Mouse (Mus musculus): ENCODE data around the gene Pax2.

The Pax2 gene

DNA sequence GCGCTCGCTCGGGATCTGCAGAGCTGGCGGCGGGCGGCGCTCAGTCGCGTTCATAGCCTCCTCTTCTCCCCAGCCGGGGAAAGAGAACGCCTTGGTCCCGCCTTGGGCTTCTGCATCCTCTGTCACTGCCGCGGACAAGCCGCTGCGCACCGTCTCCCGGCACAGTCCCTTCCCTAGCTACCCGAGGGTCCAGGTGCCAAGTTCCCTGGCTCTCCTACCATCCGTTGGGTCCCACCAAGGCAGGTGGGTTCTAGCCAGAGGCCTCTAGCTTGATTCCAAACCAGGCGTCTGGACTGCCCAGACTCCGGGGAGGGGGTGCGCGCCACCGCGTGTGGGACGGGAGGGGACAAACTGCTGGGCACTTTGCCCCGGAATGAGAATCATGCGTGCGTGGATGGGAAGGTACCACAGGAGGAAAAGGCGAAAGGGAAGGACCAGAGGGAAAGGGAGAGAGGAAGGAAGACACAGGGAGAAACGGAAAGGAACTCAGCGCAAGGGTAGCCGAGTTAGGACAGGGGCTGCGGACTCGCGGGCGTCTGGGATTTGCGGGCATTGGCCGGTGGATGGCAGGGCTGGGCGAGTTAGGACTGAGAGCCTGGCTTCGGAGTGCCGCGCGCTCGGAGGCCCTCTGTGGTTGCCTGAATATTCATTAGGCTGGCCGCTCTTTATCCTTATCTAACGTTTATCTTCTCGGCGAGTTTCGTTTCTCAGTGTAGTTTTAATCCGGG is at the start of gene Pax2:
Gene Pax2, plus strand, starts transcription at position 353 of the 728 bp plus-strand sequence.
- DNase-seq (ENCODE audit: low spot score), result no peak

- no peak for DNase-seq (ENCODE audit: low spot score)
Measured at GRCm38 (mm10) chr19:44708885-44709284, 47.0 kb upstream of the Pax2 start.

DNA sequence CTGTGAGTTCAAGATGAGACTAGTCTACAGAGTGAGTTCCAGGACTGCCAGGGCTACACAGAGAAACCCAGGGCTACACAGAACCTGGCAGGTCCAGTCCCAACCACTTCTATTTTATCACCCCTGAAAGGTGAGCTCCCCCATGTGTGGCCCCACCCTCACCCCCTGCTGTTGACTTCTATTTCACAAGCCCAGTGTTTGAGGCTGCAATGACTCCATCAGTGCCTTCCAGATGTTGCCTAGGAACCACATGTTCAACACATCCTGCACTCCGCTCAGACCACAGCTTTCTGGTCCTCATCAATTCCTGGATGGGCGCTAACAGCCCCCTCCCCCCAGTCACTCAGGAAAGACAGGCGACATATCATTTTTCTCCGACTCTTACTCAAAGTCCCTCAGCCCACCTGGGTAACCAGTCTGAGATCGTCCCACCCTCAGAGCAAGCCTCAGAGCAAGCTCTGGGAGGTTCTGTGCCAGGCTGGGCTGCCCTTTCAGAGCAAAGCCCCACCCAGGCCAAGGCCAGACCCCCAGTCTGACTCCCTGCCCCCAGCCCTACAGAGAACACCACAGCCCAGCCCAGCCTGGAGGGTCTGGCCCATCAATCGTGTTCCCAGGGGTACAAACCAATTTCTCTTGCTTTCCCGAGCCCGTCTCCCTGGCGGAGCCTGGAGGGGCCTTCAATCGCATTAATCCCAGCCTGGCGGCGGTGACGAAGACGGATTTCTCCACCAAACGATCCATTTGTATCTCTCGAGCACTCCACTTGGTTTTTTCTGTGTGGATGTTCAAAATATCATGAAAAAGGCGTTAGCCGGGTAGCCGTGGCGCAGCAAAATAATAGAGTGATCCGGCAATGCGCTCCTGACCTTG is 38.9 kb upstream of the Pax2 start:
- DNase-seq (ENCODE audit: low spot score), result no peak

DNA sequence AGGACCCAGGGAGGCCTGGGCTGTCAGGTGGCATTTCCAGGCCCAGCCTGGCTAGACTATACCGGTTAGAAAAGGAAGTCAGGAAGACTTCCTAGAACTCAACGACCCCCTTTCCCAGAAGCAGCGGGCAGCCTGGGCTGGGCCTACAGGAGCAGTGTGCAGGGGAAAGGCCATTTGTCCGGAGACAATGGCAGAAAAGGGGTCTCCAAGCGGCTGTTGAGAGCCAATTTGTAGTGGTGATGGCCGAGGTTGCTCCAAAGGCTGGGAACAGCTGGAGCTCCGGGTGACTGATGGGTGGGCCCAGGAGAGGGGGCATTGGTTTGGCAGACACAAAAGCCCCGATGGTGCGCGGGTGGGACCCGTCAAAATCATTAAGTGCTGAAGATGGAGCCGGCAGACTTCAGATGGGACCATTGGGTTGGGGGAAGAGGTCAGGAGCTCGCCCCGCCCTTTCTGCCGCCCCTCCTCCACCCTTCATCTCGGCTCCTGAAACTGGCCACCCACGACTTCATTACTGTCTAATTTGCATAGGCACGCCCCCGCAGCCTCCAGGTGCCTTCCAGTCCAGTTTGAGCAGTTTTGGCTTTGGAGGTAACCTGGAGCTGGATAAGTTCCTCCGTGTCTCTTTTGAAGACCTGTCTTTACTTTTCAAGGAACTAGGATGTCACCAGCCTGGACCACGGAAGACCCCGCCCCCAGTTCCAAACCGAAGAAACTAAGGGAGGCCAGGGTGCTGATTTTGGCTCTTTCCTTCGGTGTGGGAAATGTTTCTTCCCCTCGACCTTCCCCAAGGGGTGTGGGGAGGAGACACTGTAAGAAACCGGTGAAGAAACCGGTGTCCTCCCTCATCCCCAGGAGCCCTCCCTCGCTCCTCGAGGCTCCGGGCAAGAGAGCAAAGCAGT is 36.3 kb upstream of the Pax2 start:
- no peak for DNase-seq (ENCODE audit: low spot score)

- no peak for DNase-seq (ENCODE audit: low spot score)
Measured at GRCm38 (mm10) chr19:44720194-44720521, 35.7 kb upstream of the Pax2 start.

DNA sequence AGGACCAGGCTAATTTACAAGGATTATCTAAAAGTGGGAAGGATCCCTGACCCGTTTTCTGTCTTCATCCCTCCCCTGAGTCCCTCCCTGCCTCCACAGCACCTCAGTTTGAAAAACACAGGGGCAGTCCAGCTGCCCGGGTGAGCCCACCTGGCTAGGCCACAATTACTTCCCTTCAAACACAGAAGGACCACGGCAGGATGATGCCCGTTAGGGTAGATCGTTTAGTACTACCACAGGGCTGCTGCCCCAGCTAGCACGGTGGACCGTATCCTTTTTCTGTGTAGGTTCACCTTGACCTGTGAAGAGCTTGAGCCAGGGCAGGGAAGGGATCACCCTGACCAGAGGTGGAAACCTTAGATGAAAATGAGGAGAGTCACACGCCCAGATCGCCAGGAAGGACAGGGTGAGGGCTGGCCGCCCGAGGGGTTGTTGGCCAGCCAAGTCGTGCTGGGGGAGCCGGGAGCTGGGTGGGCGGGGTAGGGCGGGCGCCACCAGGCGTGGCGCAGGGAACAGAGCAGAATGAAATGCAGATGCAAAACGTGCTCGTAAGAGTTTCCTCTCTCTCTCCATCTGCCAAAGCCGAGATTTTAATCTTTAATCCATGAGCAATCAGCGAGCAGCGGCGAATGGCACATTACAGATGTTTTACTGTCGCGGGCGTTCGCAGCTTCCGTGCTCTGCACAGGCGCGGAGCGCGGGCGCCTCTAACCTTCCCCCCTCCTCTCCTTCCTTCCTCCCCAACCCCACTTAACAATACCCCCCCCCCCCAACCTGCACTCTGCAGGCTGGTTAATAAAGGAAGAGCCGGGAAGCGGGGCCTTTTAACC is 32.0 kb upstream of the Pax2 start:
- no peak for DNase-seq (ENCODE audit: low spot score)

GRCm38 (mm10) chr19:44725951-44726791 is 29.7 kb upstream of the Pax2 start:
- peak; percentile 19 for DNase-seq (ENCODE audit: low spot score)

- DNase-seq (ENCODE audit: low spot score), result no peak
Measured at GRCm38 (mm10) chr19:44734116-44734515, 21.7 kb upstream of the Pax2 start.

DNA sequence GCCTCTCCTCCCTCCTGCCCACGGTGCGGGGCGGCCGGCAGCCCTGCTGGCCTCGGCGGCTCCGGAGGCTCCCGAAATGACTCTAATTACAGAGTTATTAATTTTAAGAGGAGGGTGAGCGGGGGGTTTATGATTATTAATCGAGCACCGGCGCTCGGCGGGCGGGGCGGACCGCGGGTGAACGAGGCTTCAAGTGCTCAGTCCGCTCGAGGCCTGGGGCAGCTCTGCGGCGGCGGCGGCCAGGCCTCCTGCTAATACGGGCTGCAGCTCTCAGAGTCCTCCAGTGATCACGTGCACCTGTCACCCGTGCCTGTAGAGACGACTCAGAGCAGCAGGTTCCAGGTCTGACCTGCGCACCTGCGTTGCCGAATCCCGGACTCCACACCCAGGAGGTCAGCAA is 21.2 kb upstream of the Pax2 start:
- DNase-seq (ENCODE audit: low spot score), result no peak

DNA sequence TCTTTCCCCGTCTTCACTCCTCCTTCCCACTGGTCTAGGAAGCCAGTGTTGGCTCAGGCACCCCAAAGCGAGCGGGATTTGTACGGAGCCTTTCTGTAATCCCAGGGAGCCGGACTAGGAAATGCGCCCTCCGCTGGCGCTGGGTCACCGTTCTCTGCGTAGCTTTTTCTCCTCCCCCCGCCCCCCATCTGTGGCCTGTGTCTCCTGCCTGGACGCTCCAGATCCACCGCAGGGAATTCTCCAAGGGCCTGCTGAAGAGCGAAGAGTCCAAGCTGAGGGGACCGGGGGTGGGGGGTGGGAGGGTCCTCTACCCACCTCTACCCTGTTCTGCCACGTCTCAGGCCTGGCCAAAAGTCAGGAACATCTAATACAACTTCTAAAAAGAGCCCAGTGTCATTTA is 15.5 kb upstream of the Pax2 start:
- DNase-seq (ENCODE audit: low spot score), result no peak

DNA sequence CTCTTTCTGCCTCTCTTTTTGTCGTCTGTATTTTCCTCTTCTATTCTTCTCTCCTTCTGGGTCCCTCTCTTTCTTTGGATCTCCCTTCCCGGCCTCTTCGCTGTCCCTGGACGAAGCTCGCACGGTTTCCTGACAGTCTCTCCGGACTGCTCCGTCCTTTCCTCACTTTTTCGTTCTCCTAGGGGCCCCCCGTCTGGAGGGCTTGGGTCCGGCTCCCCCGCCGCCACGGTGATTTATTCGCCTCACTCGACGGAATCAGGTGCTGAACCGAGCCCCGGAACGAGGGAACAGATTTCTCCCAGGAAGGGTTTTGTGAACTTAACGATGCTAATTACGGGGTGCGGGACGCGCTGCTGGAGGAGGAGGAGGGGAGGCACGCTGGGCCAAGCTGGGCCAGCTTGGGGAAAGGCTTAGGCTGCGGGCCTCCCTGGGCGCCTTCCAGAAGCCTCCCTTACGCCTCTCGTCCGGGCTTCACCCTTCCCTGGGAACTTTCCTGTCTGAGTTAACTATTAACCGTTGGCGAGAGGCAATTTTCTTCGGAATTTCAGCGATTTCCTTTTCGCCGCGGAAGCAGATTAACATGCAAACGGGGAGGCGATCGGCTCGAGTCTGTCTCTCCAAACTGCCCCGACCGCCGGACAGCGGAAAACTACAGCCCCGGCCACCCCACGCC is 14.6 kb upstream of the Pax2 start:
- no peak for DNase-seq (ENCODE audit: low spot score)

GRCm38 (mm10) chr19:44741764-44742127 is 14.1 kb upstream of the Pax2 start:
- DNase-seq (ENCODE audit: low spot score), result no peak

DNA sequence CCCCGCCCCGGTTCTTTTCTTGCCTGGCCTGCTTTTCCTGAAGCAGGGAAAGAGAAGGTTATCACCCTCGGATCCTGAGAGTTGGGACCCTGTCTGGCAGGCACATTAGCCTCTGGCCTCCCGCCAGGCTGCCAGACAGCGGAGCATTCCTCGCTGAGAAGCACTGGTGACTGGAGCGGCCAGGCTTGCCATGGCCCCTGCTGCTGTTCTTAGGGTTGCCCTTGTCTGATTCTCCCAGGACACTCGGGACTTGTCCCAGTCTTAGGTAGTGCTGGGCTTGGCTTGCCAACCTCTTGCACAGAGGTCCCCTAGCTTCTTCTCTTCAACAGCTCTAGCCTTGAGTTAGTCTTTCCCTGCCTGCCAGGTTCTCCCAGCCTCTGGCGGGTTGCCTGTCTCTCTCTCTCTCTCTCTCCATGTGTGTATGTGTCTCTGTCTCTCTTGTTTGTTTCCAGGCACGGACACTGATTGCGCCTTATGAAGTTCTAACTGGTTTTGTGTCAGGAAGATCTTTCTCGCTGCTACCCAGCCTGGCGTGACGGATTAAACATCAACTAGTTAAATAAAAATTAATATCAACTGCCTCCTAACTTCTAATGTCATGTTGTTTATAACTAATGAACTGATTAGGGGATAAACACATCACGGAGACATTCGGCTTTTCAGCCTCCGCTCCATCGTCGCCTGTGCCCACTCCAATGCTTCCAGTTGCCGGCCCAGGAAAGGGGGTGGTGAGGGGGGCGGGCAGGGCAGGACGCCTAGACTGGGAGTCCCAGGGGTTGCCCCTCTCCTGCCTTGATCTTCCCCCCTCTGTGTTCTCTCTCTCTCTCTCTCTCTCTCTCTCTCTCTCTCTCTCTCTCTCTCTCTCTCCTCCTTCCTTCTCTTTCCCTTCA is 13.5 kb upstream of the Pax2 start:
- no peak for DNase-seq (ENCODE audit: low spot score)

- no peak for DNase-seq (ENCODE audit: low spot score)
Measured at GRCm38 (mm10) chr19:44743021-44743415, 12.8 kb upstream of the Pax2 start.

DNA sequence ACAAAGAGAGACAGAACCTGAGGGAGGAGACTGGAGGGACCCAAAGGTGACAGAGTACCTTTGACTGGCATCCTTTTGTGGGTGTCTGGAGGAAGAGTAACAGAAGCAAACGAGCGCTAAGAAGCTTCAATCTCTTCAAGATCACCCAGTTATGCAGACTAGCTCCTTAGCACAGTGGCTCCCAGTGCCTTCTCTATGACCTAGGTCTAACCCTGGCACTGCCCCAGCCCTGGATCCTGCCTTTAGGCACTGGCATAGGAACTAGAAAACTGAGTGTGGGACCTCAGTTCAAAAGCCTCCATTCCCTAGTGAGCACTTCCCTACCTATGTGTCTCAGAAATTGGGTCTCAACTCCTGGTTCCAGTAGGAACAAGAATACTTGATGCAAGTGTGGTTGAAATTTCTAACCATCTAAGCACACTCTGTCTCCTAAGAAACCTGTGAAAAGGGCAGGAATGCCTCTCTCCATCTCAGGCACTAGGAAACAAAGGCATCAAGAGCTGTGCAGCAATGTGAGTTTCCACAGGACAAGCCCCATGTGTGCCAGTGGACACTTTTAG is 11.8 kb upstream of the Pax2 start:
- DNase-seq (ENCODE audit: low spot score), result no peak

DNA sequence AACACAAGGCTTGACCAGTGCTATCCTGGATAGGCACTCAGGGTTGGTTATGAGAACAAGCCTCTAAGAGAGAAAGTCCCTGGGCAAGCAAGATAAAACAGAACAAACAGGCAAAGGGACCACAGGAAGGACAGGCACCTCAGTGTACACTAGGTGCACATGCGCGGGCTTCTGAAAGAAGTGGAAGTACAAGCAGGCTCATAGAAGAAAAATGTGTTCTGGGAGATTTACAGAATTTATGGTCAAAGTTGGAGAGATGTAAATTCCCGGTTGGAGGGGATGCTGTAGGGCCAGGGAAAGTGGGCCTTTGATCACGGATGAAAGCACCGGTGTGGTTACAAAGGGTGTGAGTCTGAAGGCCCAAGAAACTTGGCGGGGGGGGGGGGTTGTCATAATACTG is 10.1 kb upstream of the Pax2 start:
- DNase-seq (ENCODE audit: low spot score), result no peak

- DNase-seq (ENCODE audit: low spot score), result no peak
Measured at GRCm38 (mm10) chr19:44746541-44747024, 9.3 kb upstream of the Pax2 start.

DNA sequence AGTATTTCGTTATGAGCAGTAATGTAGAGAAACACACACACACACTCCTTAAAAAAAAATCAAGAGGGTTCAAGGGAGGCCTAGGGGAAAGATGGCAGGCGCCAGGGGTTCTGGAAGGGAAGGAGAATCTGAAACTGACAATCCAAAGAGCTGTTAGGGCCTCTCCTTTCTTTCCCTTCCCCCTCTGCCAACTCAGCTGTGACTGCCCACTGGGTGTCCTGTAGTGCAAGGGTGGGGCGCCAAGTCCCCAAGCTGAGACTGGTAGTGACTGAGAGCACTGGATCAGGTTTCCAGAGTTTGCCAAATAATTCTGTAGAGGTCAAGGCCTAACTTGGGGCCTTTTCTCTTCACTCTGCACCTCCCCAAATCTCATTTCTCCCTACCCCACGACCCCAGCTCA is 8.4 kb upstream of the Pax2 start:
- no peak for DNase-seq (ENCODE audit: low spot score)

DNA sequence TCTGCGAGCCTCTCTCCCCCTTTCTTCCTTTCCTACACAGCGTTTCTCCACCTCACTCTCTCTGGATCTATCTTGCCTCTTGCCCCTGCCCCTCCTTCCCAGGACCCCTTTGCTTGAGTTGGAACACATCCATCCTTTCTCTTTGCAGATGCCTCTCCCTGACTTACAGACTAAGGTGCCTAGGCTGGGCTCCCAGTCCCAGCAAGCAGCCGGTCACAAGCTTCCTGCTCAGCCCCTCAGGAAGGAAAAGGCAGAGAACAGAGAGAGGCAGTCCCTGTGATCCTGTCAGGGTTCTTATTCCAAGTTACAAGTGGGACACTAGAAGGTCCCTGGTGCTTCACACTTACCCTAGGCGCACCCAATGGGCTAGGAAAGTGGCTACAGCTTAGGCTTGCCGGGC is 7.6 kb upstream of the Pax2 start:
- DNase-seq (ENCODE audit: low spot score), result no peak
